Mouse (Mus musculus) hindbrain, embryonic 11.5 days (tissue): ENCODE measurements around the gene Samd4b. TPM values are rescaled to one million over a fixed set of nuclear protein-coding genes. Genes with fewer than 3 reads are reported as not detected.

ENCODE experiments used
- ATAC-seq: fragments of 200-750 bp; cut with Nextera tagmentation; 2 replicates; pipeline ENCODE4 v1.8.0; 2017; ENCODE audit warnings: mild to moderate bottlenecking, moderate TSS enrichment, moderate library complexity; ENCODE audit not compliant: low FRiP score
- DNase-seq: peaks from one replicate; pipeline ENCODE4 v3.0.0-alpha.2; 2015; ENCODE audit warnings: low spot score
- H3K27ac ChIP-seq: fragments of 300-500 bp; sonication (generic); 2 replicates; pipeline ENCODE4 v1.5.1; 2014; ENCODE audit warnings: mild to moderate bottlenecking, low read depth, low read length
- H3K27me3 ChIP-seq: fragments of 300-500 bp; sonication (generic); 2 replicates; pipeline ENCODE4 v1.6.1; 2014; ENCODE audit warnings: mild to moderate bottlenecking, low read length, moderate library complexity, mixed read lengths; ENCODE audit not compliant: control insufficient read depth, insufficient read depth
- H3K36me3 ChIP-seq: fragments of 300-500 bp; sonication (generic); 2 replicates; pipeline ENCODE4 v1.6.1; 2014; ENCODE audit warnings: mild to moderate bottlenecking, low read length, moderate library complexity, mixed read lengths; ENCODE audit not compliant: control insufficient read depth, insufficient read depth
- H3K4me1 ChIP-seq: fragments of 300-500 bp; sonication (generic); replicated peaks from 2 replicates; pipeline ENCODE4 v1.6.1; 2014; ENCODE audit warnings: low read length, mixed read lengths; ENCODE audit not compliant: control insufficient read depth, insufficient read depth
- H3K4me2 ChIP-seq: fragments of 300-500 bp; sonication (generic); replicated peaks from 2 replicates; pipeline ENCODE4 v1.6.1; 2014; ENCODE audit warnings: mild to moderate bottlenecking, low read depth, low read length
- H3K4me3 ChIP-seq: fragments of 300-500 bp; sonication (generic); 2 replicates; pipeline ENCODE4 v1.5.1; 2014; ENCODE audit warnings: low read depth, low read length
- H3K9ac ChIP-seq: fragments of 300-500 bp; sonication (generic); 2 replicates; pipeline ENCODE4 v1.6.1; 2014; ENCODE audit warnings: low read depth, low read length
- H3K9me3 ChIP-seq: fragments of 300-500 bp; sonication (generic); 2 replicates; pipeline ENCODE4 v1.6.1; 2016; ENCODE audit warnings: low read length; ENCODE audit not compliant: control insufficient read depth
- WGBS: fragments of 180-500 bp; shearing (Covaris S2); extraction: QIAGEN DNeasy Blood & Tissue Kit; methylation state at CpG from one replicate; pipeline ENCODE4 v1.1.7; 2014; 5-methylcytosine and 5-hydroxymethylcytosine counted together
- polyA plus RNA-seq: library from polyadenylated mRNA; unstranded; fragments of >200 nt; fragmentation: Nextera tagmentation; extraction: Ambion mirVana; gene quantifications from 2 replicates; pipeline ENCODE4 v1.2.1, GENCODE M21; 2014

The Samd4b gene
- polyA plus RNA-seq, 1 experiment from 2014 or later = 27.4 TPM

- H3K9me3 ChIP-seq = no peaks in the 10 kb centered on the region
- H3K4me1 ChIP-seq = peaks cover 12% of the 10 kb centered on the region
- H3K27ac ChIP-seq = peak overlapping the region; percentile 39; the same call in 1 of the 2 replicates
- DNase-seq (peak; percentile 31), ATAC-seq (no peak)
- peak overlapping the region; percentile 72 for H3K4me3 ChIP-seq
- H3K36me3 ChIP-seq = no peaks in the 10 kb centered on the region
- 35% methylated on average over 20 of the region's 20 CpGs for WGBS
- H3K4me2 ChIP-seq = peak overlapping the region; percentile 77
- peak overlapping the region; percentile 74 for H3K9ac ChIP-seq
- H3K27me3 ChIP-seq = no peaks in the 10 kb centered on the region
Measured at GRCm38 (mm10) chr7:28596436-28597276, 1.3 kb downstream of the Samd4b start.

GRCm38 (mm10) chr7:28595751-28596435, 2.1 kb downstream of the Samd4b start:
- no peaks in the 10 kb centered on the region for H3K27me3 ChIP-seq
- H3K4me1 ChIP-seq = peaks cover 12% of the 10 kb centered on the region
- DNase-seq (no peak), ATAC-seq (no peak)
- no peaks in the 10 kb centered on the region for H3K36me3 ChIP-seq
- WGBS = 77% methylated on average over 8 of the region's 8 CpGs
- no peaks in the 10 kb centered on the region for H3K9me3 ChIP-seq
- no peak overlapping the region for H3K4me2 ChIP-seq
- no peak overlapping the region for H3K4me3 ChIP-seq
- no peak overlapping the region for H3K27ac ChIP-seq
- H3K9ac ChIP-seq = no peak overlapping the region

GRCm38 (mm10) chr7:28593206-28594111, 4.5 kb downstream of the Samd4b start:
- H3K36me3 ChIP-seq = no peaks in the 10 kb centered on the region
- DNase-seq = no peak
- 47% methylated on average over 14 of the region's 14 CpGs for WGBS
- no peak for ATAC-seq
- H3K4me2 ChIP-seq = no peak overlapping the region
- H3K4me3 ChIP-seq = no peak overlapping the region
- H3K27me3 ChIP-seq = no peaks in the 10 kb centered on the region
- H3K27ac ChIP-seq = no peak overlapping the region
- 0 out of 2 replicates have a peak overlapping the region, but pooled peaks have one; percentile 15 for H3K9ac ChIP-seq
- H3K9me3 ChIP-seq = no peaks in the 10 kb centered on the region
- peaks cover 12% of the 10 kb centered on the region for H3K4me1 ChIP-seq

GRCm38 (mm10) chr7:28591862-28592261, 6.1 kb downstream of the Samd4b start:
- Histone ChIP-seq H3K27me3 (no peaks in the 10 kb centered on the region), H3K9me3 (no peaks in the 10 kb centered on the region), H3K4me3 (no peak overlapping the region), H3K36me3 (no peaks in the 10 kb centered on the region), H3K4me1 (peaks cover 16% of the 10 kb centered on the region), H3K27ac (no peak overlapping the region), H3K4me2 (no peak overlapping the region), H3K9ac (no peak overlapping the region)
- 75% methylated on average over 1 of the region's 1 CpGs for WGBS
- ATAC-seq (no peak), DNase-seq (no peak)

GRCm38 (mm10) chr7:28587644-28588043, 10.3 kb downstream of the Samd4b start:
- no peak overlapping the region for H3K4me3 ChIP-seq
- no peak overlapping the region for H3K9ac ChIP-seq
- H3K4me1 ChIP-seq = peaks cover 9% of the 10 kb centered on the region
- no peaks in the 10 kb centered on the region for H3K36me3 ChIP-seq
- ATAC-seq (no peak), DNase-seq (no peak)
- no peaks in the 10 kb centered on the region for H3K9me3 ChIP-seq
- H3K27ac ChIP-seq = no peak overlapping the region
- H3K4me2 ChIP-seq = no peak overlapping the region
- no peaks in the 10 kb centered on the region for H3K27me3 ChIP-seq

- Histone ChIP-seq H3K27ac (no peak overlapping the region), H3K36me3 (no peaks in the 10 kb centered on the region), H3K4me3 (no peak overlapping the region), H3K4me2 (no peak overlapping the region), H3K9ac (no peak overlapping the region), H3K4me1 (peaks cover 9% of the 10 kb centered on the region), H3K27me3 (no peaks in the 10 kb centered on the region), H3K9me3 (no peaks in the 10 kb centered on the region)
- WGBS = 72% methylated on average over 6 of the region's 6 CpGs
- ATAC-seq (no peak), DNase-seq (no peak)
Measured at GRCm38 (mm10) chr7:28586663-28587411, 11.1 kb downstream of the Samd4b start.

- H3K27me3 ChIP-seq = no peaks in the 10 kb centered on the region
- WGBS = 84% methylated on average over 6 of the region's 6 CpGs
- H3K4me2 ChIP-seq = no peak overlapping the region
- no peak for ATAC-seq
- H3K27ac ChIP-seq = no peak overlapping the region
- no peaks in the 10 kb centered on the region for H3K9me3 ChIP-seq
- no peaks in the 10 kb centered on the region for H3K36me3 ChIP-seq
- DNase-seq = no peak
- H3K4me1 ChIP-seq = peaks cover 9% of the 10 kb centered on the region
- H3K9ac ChIP-seq = no peak overlapping the region
- H3K4me3 ChIP-seq = no peak overlapping the region
Measured at GRCm38 (mm10) chr7:28585001-28585400, 12.9 kb downstream of the Samd4b start.

- no peak overlapping the region for H3K4me2 ChIP-seq
- no peak overlapping the region for H3K4me3 ChIP-seq
- no peaks in the 10 kb centered on the region for H3K36me3 ChIP-seq
- no peaks in the 10 kb centered on the region for H3K9me3 ChIP-seq
- ATAC-seq = no peak
- peaks cover 9% of the 10 kb centered on the region for H3K4me1 ChIP-seq
- H3K9ac ChIP-seq = no peak overlapping the region
- WGBS = 75% methylated on average over 4 of the region's 4 CpGs
- no peak overlapping the region for H3K27ac ChIP-seq
- no peaks in the 10 kb centered on the region for H3K27me3 ChIP-seq
- no peak for DNase-seq
Measured at GRCm38 (mm10) chr7:28584468-28584867, 13.5 kb downstream of the Samd4b start.
